Mouse (Mus musculus) regulatory T cell (primary cell): Measurements from ENCODE around the gene Ptger2.

Experiments used
- in situ Hi-C: fragments of 300-600 bp; cut with MboI, MseI; formaldehyde crosslinking; loops from one replicate; pipeline ENCODE4 v1.15.1; 2025; ENCODE audit warnings: high pct_unique_total_duplicates

The Ptger2 gene

DNA sequence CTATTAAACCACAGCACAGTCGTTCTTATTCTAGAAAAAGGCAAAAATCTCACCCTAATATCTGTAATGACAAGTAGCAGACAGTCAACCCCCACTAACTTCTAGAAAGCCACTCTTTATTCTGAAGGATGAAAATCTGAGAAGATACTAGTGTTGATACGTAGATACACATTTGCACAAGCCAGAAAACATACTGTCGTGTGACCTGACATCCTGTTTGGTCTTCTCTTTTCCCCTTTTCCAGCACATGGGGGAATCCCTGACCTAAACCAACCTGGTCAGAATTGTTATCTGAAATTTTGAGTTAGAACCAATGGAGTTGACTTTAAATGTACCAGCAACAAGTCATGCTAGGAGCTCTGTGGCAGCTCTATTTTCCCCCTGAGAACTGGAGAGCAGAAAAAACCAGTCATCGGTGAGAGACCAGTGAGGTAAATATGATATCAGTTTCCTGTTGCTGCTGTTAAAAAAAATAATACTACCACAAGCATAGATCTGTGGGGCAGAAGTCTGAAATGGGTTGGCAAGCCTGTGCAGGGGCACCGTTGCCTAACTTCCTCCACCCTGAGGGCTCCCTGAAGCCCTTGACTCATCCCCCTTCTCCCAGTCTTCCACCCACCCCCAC, 53.0 kb downstream of the Ptger2 start:
- in situ Hi-C loops: no loop called here

DNA sequence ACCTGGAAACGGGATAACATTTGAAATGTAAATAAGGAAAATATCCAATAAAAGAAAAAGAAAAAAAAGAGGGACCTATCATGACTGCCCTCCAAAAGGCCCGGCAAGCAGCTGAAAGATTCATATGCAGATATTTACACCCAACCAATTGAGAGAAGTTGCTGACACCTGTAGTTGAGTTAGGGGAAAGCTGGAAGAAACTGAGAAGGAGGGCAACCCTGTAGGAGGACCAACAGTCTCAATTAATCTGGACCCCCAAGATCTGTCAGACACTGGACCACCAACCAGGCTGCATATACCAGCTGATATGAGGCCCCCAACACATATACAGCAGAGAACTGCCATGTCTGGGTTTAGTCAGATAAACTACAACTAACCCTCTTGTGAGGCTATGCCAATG, 60.1 kb downstream of the Ptger2 start:
- in situ Hi-C loops: no loop called here

DNA sequence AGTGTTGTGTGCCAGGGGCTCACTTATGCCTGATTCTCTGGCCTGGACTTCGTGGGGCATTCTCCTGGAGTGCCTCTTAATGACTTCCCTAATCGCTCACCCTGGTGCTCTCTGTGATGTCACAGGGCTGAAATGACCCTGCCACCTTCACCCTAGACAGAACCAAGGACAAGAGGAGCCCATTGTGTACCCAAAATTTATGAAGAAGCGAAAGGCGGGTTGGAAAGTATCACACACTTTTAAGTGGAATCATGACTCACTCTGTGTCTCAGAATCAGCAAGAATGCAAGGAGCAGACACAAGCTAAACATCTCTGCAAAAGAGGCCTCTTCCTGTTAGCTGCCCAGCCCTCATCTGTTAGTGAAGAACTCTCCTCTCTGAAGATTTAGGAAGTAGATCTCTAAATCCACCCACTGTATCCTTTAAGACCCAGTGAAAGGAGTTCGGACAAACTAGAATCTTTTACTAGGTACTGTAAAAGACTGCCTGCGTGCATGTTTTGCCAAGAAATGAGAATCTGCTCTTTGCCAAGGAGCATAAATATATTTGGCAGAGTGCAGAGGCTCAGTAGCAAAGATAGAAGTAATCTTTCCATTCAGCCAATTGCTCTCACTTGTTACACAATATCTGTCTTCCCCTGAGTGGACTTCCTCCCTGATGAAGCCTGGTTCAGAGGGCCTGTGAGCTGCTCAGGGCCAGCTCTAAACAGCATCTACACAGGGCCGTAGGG, 61.9 kb downstream of the Ptger2 start:
- in situ Hi-C loops: no loop called here

DNA sequence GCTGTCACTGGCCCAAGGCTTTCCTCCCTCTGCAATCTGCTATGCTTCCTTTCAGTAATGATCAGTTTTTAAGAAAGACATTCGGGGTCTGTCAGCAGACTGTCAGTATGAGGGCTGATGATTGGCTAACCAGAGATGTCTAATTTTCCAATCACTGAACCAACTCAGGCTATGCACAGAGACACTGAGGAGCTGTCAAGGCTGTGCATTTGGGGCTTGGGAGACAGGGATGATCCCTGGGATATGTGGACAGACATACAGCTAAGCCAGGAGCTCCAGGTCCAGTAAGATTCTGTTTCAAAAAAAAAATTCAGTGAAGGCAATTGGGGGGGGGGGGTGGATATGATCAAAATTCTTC, 62.4 kb downstream of the Ptger2 start:
- in situ Hi-C loops: no loop called here

DNA sequence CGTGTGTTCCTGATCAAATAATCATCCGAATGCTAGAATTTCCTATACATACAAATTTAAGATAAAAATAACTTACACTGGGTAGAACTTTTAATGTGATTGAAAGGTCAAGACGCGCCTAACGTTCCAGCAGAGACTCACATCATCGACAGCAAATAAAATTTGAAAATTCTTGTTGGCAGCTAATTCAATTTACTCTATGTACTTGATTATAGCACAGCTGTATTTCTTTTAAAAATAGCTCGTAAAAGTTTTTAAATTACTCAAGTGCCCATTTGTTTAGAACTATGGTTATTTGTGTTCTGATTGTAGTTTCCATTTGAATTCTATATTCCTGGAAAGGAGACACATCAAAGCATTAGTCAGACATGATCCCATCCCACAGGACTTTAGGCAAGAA, 63.1 kb downstream of the Ptger2 start:
- in situ Hi-C loops: no loop called here
